Mouse (Mus musculus): Measurements from ENCODE around the gene Gin1.

Gin1 gene

DNA sequence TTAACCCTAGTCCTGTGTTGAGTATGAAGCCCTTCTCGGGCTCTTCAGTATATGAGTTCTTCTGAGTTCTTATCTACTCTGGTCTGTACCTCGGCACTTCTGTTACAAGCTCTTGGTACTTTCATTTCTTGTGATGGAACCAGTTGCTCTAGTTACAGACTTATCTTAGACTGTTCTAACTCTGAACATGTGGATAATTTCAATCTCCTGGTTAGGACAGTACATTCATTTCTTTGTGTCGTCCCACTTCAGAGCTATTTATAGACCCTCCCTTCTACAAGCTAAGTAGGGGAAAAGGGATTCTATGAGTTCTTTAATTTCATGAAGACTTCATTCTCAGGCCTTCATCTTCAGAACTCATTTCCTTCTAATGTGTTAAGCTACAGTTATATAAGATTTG lies 17.7 kb downstream of the Gin1 start:
- DNase-seq (ENCODE audit: low spot score in 2 of 2) = no peak

DNA sequence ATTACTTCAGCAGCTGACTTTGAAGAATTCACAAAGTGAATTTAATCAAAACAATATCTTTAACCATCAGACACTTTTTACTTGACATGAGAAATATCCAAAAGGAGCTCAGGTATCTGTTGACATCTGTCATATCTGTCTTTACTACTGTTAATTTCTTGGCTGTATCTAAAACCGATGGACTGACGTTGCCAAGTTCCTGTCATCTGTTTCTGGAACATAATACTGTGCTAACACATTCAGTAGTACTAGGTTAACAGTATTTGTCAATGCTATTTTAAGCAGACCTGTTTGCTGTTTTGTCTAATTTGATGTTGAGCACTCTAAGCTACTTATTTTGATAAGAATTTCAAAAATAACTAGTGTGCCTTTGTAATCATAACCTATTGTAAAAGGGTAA lies 18.5 kb downstream of the Gin1 start:
- no peak for DNase-seq (ENCODE audit: low spot score in 2 of 2)

DNA sequence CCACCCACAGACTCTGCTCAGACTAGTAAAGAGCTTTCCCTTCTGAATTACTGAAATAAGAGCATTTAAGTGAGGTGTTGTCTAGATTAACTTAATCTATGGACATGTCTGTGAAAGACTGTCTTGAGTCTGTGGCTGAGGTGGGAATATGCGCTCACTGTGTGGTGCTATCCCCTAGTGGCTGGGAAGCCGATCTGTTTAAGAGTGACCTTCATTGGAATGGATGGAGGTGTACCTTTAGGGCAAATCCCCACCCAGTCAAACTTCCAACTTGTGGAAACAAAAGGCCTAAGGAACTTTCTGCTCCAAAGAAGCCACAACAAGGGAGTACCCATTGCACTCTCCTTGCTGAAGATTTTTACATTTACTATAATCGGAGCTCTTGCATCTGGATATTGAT lies 24.1 kb downstream of the Gin1 start:
- no peak for DNase-seq (ENCODE audit: low spot score in 2 of 2)

DNA sequence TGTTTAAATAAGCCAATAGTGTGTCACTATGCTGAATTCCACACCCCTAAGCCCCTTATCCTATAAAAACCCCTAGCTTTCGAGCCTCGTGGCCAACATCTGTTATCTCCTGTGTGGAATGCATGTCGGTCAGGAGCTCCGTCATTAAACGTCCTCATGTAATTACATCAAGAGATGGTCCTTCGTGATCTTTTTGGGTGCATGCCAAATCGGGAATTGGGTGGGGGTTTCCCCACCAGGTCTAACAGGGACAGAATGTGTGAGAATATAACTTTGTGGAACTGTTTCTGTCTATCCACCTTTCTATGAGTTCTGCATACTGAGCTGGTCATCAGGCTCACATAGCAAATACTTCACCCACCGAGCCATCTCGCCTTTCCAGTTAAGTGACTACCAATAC lies 26.0 kb downstream of the Gin1 start:
- DNase-seq (ENCODE audit: low spot score in 2 of 2) = no peak

DNA sequence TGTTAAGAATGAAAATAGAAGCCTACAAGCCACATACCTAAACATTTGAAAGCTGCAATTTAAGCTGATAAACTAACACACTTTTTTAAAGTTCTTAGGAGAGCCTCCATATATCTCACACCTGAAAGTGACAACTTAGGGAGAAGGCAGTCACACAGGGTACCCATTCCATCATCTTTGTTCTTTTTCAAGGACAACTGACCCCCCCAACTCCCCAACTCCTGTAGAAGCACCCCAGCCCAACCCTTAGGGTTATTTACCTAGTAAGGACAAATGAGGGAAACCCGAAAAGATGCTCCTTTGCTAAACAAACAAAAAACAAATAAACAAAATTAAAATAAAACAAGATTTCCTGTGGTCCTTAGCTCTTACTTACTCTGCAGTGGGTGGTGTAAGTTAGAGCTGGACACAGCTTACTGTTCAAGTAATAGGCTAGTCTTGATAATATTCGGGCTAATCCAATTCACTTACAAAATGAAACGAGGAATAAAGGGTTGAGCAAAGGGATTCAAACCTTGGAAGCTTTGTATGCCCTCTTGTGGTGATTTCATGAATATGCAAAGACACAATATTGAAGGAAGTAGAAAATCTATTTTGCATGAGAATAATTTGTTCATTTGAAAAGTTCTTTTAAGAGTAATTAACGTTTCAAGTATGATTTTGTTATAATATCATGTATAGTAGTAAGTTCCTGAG lies 32.4 kb downstream of the Gin1 start:
- no peak for DNase-seq (ENCODE audit: low spot score in 2 of 2)

DNA sequence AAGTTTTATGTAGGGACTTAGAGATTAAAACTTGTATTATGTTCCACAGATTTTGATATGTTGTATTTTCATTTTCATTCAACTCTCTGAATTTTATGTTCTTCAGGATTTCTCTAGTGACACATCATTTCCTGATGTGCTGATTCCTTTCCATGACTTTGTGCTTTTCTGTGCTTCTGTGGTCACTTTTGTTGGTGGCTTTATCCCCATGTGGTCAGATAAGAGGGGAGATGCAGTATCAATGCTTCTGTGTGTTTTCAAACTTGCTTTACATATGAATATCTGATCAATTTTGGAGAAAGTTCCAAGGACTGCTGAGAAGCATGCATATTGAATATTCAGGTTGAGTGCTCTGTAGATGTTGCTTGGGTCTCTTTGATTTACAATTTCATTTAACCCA lies 34.5 kb downstream of the Gin1 start:
- no peak for DNase-seq (ENCODE audit: low spot score in 2 of 2)

DNA sequence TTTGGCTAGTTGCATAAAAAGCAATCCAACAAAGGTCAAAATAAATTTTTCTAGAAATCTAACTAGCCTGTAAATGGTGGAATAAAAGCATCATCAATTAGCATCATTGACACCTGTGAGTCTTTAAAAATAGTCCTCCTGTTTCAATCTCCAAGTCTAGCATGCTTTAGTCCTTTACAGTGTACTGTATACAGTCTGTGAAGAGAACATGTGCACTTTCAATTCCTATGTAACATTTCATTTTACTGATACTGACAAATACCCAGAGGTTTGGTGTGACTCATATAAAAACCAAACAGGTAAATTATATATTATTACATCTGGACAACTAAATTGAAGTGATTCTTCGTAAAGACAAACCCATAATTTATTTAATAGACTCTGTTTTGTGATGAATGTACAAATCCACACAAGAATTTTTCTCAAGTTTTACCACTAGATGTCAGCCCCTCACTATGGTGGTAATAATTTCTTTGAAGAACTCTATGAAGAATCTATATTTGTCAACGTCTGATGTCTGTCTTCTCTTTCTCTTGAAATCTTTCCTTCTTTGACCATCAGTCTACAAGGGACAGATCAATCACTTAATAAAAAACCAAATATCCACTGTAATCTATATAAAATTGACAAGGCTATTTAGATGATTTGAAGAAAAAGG lies 39.4 kb downstream of the Gin1 start:
- no peak for DNase-seq (ENCODE audit: low spot score in 2 of 2)

DNA sequence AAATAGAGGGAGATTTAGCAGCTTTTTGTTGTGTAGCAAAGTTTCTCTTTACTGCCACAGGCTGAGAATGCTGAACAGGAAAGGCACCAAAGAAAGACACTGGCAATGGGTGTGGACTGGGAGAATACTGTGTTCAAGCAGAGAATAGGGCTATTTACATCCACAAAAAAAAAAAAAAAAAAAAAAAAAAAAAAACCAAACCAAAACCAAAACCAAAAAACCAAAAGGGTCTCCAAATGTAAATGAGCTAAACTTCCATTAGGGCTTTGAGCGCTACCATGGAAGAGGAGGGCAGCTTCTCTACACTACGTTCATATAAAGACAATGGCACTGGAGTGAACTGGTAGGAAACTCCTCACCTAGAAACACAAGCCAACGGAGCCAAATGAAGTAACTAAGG lies 51.3 kb downstream of the Gin1 start:
- DNase-seq (ENCODE audit: low spot score in 2 of 2) = no peak

DNA sequence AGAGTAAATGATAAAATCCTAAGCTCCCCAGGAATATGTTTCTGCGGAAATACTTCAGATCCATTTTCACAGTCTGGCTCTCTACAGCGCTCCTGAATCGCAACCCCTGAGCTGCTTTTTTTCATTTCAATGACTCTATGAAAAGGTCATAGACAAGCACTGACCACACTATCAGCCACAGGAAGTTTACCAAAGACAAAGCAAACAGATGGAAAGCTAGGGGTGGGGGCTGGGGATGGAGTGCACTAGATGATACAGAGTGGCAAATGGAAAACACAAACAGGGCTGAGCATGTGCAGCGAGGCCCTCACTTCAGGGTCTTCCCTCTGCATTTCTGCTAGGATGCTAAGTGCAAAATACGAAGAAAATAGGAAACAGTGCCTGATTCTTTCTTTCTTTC lies 52.2 kb downstream of the Gin1 start:
- DNase-seq (ENCODE audit: low spot score in 2 of 2) = no peak

DNA sequence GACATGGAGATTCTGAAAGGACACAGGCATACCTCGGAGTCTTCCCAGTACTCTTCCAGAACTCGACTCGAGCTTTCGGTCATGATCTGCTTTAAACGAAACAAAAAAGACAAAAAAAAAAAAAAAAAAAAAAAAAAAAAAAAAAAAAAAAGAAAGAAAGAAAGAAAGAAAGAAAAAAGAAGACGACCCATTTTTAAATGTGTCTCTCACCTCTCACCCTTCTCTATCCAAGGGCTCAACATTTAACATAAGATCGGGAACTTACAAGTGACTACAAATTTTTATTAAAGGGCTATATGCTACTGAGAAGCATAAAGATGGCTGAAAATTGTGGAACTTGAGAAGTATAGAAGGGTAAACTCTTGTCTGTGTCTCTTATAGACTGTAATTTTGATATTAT lies 52.9 kb downstream of the Gin1 start:
- DNase-seq (ENCODE audit: low spot score in 2 of 2) = no peak

DNA sequence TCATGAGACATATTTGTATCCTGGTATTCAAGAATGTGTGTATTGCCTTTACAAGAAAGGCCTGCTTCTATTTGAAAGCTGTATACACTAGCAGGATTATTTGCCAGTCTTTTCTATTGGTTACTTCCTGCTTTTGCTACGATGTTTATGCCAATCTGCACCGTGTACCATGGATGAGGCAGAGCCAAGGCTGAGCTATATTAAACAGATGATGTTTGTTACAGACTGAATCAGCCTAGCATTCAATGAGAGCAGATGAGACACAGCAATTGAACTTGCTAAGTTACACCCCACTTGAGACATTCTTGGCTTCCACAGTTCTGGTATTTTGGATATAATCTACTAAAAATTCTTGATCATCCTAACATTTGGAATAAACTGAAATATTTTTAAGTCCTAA lies 57.6 kb downstream of the Gin1 start:
- DNase-seq (ENCODE audit: low spot score in 2 of 2) = no peak

DNA sequence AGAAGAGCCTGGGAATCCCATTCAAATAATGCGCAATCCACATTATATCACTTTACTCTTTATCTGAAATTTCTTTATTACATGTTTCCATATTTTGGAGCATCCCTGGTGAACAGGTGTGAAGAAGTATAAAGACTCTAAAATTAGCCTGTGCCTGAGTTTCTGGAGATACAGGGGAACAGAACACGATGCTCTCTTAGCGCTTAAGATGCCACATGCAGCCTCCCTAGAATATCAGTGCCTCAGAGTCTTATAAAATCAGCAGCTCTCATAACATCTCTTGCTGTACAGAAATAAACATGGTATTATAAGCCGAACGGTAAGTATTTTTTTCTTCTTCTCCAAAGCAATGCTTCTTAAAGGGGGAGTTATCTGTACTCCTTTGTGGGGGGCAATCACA lies 58.1 kb downstream of the Gin1 start:
- no peak for DNase-seq (ENCODE audit: low spot score in 2 of 2)

DNA sequence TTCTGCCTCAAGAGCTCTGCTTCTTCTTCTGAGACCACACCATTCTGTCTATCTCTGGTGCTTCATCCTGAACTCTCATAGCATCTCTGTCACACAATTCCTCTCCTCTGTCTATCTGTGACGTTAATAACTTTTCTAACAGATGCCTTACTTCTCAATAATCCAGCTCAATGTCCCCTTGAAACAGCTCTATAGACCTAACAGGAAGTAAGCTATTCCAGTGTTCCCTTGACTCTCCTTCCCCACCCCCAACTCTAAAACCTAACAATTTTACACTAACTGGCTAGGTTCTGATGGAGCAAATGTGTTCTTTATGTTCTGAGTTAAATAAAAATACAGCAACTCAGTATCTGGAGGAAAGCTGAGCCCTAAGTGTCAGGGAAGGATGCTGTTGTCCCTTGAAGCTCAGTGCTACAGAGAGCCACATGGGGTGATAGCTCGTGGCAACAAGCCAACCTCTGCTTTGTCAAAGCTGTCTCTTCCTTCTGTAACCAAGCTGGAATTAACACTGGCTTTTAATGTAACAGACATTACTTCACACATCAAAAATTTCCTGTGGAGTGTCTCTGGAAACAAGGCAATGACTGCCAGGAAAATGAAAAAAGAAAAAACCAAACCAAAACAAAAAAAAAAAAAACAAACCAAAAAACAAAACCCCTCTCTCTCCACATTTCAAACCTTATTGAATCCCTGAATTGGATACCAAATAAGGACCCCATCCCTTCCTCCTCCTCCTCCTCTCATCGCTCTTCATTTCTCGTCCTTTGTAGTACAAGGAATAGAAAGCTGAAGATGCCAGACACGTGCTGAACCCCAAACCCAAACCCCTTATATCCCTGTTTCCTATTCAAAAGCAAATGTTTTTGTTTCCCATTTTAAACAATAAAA lies 63.7 kb downstream of the Gin1 start:
- DNase-seq (ENCODE audit: low spot score in 2 of 2) = no peak

DNA sequence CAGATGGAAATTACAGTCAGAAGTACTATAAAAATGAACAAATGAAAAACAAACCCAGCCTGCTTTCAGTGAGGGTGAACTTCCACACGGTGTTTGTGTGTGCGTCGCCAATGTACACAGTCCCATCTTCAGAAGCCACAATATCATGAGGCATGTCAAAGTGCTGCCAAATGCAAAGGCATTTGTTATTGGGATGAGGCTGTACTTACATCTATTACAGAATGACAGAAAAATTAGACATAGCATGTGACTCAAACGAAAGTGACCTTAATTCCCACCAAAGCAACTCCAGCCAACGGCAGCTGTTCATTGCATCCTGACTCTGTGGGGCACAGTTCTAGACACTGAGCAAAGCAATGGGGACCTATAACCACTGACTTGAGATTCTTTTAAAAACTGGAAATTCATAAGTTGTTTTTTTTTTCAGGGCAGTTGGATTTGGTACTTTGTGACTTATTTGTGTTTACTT lies 64.4 kb downstream of the Gin1 start:
- no peak for DNase-seq (ENCODE audit: low spot score in 2 of 2)
